Mouse (Mus musculus): ENCODE measurements around the gene Cadm1. TPM values are rescaled to one million over a fixed set of nuclear protein-coding genes. Genes with fewer than 3 reads are reported as not detected.

The Cadm1 gene
- polyA plus RNA-seq, 1 experiment from 2014 or later = 84.9 TPM

- Histone ChIP-seq H3K4me2 (replicated peaks; ENCODE audit: low read depth, low read length) (no peak overlapping the region), H3K27ac (ENCODE audit: low read length) (no peak overlapping the region), H3K27me3 (replicated peaks; ENCODE audit: insufficient read depth, low read length) (no peaks in the 10 kb centered on the region), H3K4me1 (ENCODE audit: insufficient read depth, low read depth, low read length) (no peaks in the 10 kb centered on the region), H3K9me3 (ENCODE audit: low read length) (no peaks in the 10 kb centered on the region), H3K9ac (replicated peaks; ENCODE audit: low read depth) (no peak overlapping the region), H3K36me3 (ENCODE audit: insufficient read depth, low read length) (no peaks in the 10 kb centered on the region), H3K4me3 (ENCODE audit: low read depth, low read length) (no peak overlapping the region)
- no peak for DNase-seq (ENCODE audit: low spot score)
- TF ChIP-seq EP300 (IDR thresholded peaks at IDR 0.05) = no peak
- no peak for TF ChIP-seq CTCF (IDR thresholded peaks at IDR 0.05)
- 62% methylated on average over 5 of the region's 5 CpGs for WGBS
- ATAC-seq = no peak
These were observed 318.8 kb downstream of the Cadm1 start for GRCm38 (mm10) chr9:47848745-47849144.

DNA sequence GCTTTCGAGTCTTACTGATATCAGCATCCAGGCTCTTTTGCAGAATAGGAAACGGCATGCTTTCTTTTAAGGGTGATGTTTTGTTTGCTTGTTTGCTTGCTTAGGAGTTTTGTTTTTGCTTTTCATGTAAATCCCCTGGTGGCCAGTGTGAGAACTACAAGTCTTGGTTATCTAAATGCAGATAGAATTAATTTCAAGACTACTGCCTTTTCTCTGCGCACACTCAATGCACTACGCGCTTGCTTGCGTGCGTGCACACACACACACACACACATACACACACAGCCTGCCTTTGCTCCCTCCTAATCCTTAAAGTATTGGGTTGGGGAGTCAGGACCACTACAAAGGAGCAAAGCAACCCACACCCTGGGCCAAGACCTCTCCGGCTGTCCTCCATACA lies 326.3 kb downstream of the Cadm1 start:
- H3K27me3 ChIP-seq (replicated peaks; ENCODE audit: insufficient read depth, low read length) = no peaks in the 10 kb centered on the region
- no peak overlapping the region for H3K4me2 ChIP-seq (replicated peaks; ENCODE audit: low read depth, low read length)
- no peak overlapping the region for H3K27ac ChIP-seq (ENCODE audit: low read length)
- TF ChIP-seq CTCF (IDR thresholded peaks at IDR 0.05) (peak; percentile 73), EP300 (IDR thresholded peaks at IDR 0.05) (no peak)
- DNase-seq (ENCODE audit: low spot score) (peak; percentile 18), ATAC-seq (no peak)
- no peaks in the 10 kb centered on the region for H3K4me1 ChIP-seq (ENCODE audit: insufficient read depth, low read depth, low read length)
- no peaks in the 10 kb centered on the region for H3K9me3 ChIP-seq (ENCODE audit: low read length)
- no peak overlapping the region for H3K4me3 ChIP-seq (ENCODE audit: low read depth, low read length)
- 84% methylated on average over 8 of the region's 8 CpGs for WGBS
- no peak overlapping the region for H3K9ac ChIP-seq (replicated peaks; ENCODE audit: low read depth)
- H3K36me3 ChIP-seq (ENCODE audit: insufficient read depth, low read length) = no peaks in the 10 kb centered on the region

- TF ChIP-seq EP300 (IDR thresholded peaks at IDR 0.05) (no peak), CTCF (IDR thresholded peaks at IDR 0.05) (no peak)
- no peaks in the 10 kb centered on the region for H3K4me1 ChIP-seq (ENCODE audit: insufficient read depth, low read depth, low read length)
- H3K4me2 ChIP-seq (replicated peaks; ENCODE audit: low read depth, low read length) = no peak overlapping the region
- no peak overlapping the region for H3K4me3 ChIP-seq (ENCODE audit: low read depth, low read length)
- ATAC-seq = no peak
- 50% methylated on average over 7 of the region's 7 CpGs for WGBS
- H3K36me3 ChIP-seq (ENCODE audit: insufficient read depth, low read length) = no peaks in the 10 kb centered on the region
- H3K9me3 ChIP-seq (ENCODE audit: low read length) = no peaks in the 10 kb centered on the region
- DNase-seq (ENCODE audit: low spot score) = peak; percentile 14
- no peaks in the 10 kb centered on the region for H3K27me3 ChIP-seq (replicated peaks; ENCODE audit: insufficient read depth, low read length)
- H3K27ac ChIP-seq (ENCODE audit: low read length) = no peak overlapping the region
- H3K9ac ChIP-seq (replicated peaks; ENCODE audit: low read depth) = no peak overlapping the region
These were observed 327.3 kb downstream of the Cadm1 start for GRCm38 (mm10) chr9:47857235-47857634.

- no peak for TF ChIP-seq CTCF (IDR thresholded peaks at IDR 0.05)
- no peak for TF ChIP-seq EP300 (IDR thresholded peaks at IDR 0.05)
- Histone ChIP-seq H3K9me3 (ENCODE audit: low read length) (no peaks in the 10 kb centered on the region), H3K9ac (replicated peaks; ENCODE audit: low read depth) (no peak overlapping the region), H3K4me1 (ENCODE audit: insufficient read depth, low read depth, low read length) (no peaks in the 10 kb centered on the region), H3K27me3 (replicated peaks; ENCODE audit: insufficient read depth, low read length) (no peaks in the 10 kb centered on the region), H3K36me3 (ENCODE audit: insufficient read depth, low read length) (no peaks in the 10 kb centered on the region), H3K4me2 (replicated peaks; ENCODE audit: low read depth, low read length) (no peak overlapping the region), H3K4me3 (ENCODE audit: low read depth, low read length) (no peak overlapping the region), H3K27ac (ENCODE audit: low read length) (no peak overlapping the region)
- DNase-seq (ENCODE audit: low spot score) (no peak), ATAC-seq (no peak)
- 64% methylated on average over 5 of the region's 5 CpGs for WGBS
These were observed 328.2 kb downstream of the Cadm1 start for GRCm38 (mm10) chr9:47858134-47858533.

GRCm38 (mm10) chr9:47858778-47859395 lies 328.9 kb downstream of the Cadm1 start:
- Histone ChIP-seq H3K4me3 (ENCODE audit: low read depth, low read length) (no peak overlapping the region), H3K27ac (ENCODE audit: low read length) (no peak overlapping the region), H3K4me1 (ENCODE audit: insufficient read depth, low read depth, low read length) (no peaks in the 10 kb centered on the region), H3K9ac (replicated peaks; ENCODE audit: low read depth) (no peak overlapping the region), H3K9me3 (ENCODE audit: low read length) (no peaks in the 10 kb centered on the region), H3K27me3 (replicated peaks; ENCODE audit: insufficient read depth, low read length) (no peaks in the 10 kb centered on the region), H3K4me2 (replicated peaks; ENCODE audit: low read depth, low read length) (no peak overlapping the region), H3K36me3 (ENCODE audit: insufficient read depth, low read length) (no peaks in the 10 kb centered on the region)
- no peak for TF ChIP-seq CTCF (IDR thresholded peaks at IDR 0.05)
- WGBS = 81% methylated on average over 10 of the region's 10 CpGs
- ATAC-seq = no peak
- DNase-seq (ENCODE audit: low spot score) = no peak

DNA sequence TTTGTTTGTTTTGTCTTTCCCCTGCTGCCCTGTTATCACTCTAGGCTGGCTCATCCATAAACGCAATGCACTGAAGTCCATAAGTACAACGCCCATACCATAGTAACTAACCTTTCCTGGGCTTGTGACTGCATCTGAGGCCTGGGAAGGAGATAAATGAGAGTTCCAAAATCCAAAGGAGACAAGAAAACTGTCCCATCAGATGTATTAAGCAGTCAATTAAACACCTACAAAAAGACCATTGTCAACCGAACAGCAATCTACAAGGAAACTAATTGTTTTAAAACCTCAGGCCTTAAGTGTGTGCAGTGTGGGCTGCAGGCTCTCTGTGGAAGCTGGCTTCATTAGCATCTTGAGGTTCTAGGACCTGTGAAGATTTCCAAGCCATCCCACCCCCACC lies 331.0 kb downstream of the Cadm1 start:
- TF ChIP-seq CTCF (IDR thresholded peaks at IDR 0.05) = no peak
- no peak for TF ChIP-seq EP300 (IDR thresholded peaks at IDR 0.05)
- no peaks in the 10 kb centered on the region for H3K36me3 ChIP-seq (ENCODE audit: insufficient read depth, low read length)
- 72% methylated on average over 3 of the region's 3 CpGs for WGBS
- H3K4me3 ChIP-seq (ENCODE audit: low read depth, low read length) = no peak overlapping the region
- H3K27ac ChIP-seq (ENCODE audit: low read length) = no peak overlapping the region
- H3K9me3 ChIP-seq (ENCODE audit: low read length) = no peaks in the 10 kb centered on the region
- H3K4me1 ChIP-seq (ENCODE audit: insufficient read depth, low read depth, low read length) = no peaks in the 10 kb centered on the region
- H3K4me2 ChIP-seq (replicated peaks; ENCODE audit: low read depth, low read length) = no peak overlapping the region
- no peak for ATAC-seq
- DNase-seq (ENCODE audit: low spot score) = no peak
- H3K27me3 ChIP-seq (replicated peaks; ENCODE audit: insufficient read depth, low read length) = no peaks in the 10 kb centered on the region
- no peak overlapping the region for H3K9ac ChIP-seq (replicated peaks; ENCODE audit: low read depth)

GRCm38 (mm10) chr9:47861783-47862182 lies 331.8 kb downstream of the Cadm1 start:
- ATAC-seq (no peak), DNase-seq (ENCODE audit: low spot score) (no peak)
- Histone ChIP-seq H3K27ac (ENCODE audit: low read length) (no peak overlapping the region), H3K9ac (replicated peaks; ENCODE audit: low read depth) (no peak overlapping the region), H3K36me3 (ENCODE audit: insufficient read depth, low read length) (no peaks in the 10 kb centered on the region), H3K4me2 (replicated peaks; ENCODE audit: low read depth, low read length) (no peak overlapping the region), H3K27me3 (replicated peaks; ENCODE audit: insufficient read depth, low read length) (no peaks in the 10 kb centered on the region), H3K4me1 (ENCODE audit: insufficient read depth, low read depth, low read length) (no peaks in the 10 kb centered on the region), H3K9me3 (ENCODE audit: low read length) (no peaks in the 10 kb centered on the region), H3K4me3 (ENCODE audit: low read depth, low read length) (no peak overlapping the region)
- TF ChIP-seq CTCF (IDR thresholded peaks at IDR 0.05) = no peak
- no peak for TF ChIP-seq EP300 (IDR thresholded peaks at IDR 0.05)
- WGBS = 49% methylated on average over 2 of the region's 2 CpGs
